Mouse (Mus musculus): Measurements from ENCODE around the gene Gzf1.

Gene Gzf1

DNA sequence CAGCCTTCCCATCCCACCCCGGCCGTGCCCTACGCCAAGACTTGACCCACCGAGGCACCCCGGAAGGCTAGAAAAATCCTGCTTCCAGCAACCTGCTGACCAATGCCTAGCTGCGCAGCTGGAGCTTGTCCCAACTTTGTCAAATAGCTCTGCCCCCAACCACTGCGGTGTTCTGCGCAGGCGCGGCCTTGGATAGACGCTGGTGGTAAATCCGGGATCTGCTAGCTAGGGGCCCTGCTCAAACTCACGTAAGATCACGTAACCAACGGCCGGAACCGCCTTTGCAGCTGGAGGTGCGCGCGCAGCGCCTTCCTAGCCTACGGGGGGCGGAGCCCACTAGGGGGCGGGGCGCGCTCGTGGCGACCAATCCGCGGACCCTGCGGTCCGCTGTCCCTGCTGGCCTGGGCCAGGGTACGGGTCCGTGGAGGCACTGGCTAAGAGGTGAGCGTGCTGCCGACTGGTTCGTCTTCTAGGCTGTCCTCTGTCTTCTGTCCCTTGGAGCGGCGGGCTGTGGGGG is at the start of gene Gzf1:
Gene Gzf1, plus strand, starts transcription at position 249 of the 517 bp plus-strand sequence.
- peak; percentile 98 for DNase-seq

DNA sequence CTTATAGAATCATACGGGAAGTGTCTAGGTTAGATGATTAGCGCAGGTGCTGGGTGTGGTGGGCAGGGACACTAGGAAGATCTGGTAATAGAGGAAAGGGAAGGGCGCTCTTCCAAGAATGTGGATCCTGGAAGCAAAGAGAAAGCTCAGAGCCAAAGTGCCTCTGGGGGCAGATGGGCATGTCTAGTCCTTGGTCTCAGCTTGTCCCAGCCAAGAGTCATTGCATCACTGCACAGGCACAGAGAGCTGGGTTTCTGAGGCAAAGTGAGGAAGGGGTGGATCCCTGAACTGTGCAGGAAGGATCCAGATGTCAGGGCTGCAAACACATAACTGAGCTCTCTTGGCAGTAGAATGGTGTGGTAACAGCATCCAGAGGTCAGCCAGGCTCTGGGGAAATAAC is 49.2 kb upstream of the Gzf1 start:
- no peak for DNase-seq

DNA sequence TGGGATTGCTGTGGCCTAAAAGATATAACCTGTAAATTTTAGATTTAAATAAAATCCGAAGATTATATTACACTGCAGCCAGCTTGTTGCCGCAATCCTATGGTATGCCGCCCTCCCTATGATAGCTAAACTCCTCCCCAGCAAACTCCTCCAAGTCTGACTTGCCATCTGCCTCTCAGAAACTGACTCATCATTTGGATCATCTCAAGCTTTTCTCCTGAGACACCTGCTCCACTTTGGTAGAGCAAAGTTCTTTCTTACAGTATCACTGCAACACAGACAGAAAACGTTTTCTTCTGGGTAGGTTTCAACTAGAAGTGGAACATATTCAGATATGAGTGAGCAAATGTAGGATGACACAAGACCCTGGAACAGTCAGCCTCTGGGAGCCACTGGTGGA is 46.4 kb upstream of the Gzf1 start:
- no peak for DNase-seq

DNA sequence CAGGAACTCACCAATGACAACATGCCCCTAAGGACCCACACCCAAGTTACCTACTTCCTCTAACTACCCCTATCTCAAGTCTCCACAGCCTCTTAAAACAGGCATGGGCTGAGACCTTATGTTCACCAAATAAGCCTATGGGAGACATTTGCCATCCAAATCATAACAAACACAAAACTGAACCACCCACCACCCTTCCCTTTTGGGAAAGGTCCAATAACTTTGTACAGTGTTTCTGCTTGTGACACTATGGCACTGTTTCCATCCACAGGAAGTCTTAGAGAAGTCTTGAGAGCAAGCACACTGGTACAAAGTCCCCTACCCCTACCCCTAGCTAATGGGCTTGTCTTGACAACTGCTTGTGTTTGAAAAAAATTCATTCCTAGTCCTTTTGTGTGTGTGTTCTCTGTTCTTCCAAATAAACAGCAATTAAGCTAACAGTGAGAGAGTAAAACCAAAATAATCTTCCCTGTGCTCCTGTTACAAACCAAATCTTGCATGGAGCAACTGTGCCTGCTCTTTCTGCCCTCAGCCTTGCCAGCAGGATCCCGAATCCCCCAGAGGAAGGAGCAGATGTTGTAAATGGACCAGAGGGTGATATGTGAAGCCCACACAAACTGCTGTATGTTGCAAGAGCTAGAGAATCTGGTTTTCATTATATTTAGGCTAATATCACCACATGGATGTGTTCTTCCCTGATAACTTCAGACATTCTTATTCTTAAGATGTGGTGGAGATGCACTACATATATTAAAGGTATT is 38.0 kb upstream of the Gzf1 start:
- no peak for DNase-seq

DNA sequence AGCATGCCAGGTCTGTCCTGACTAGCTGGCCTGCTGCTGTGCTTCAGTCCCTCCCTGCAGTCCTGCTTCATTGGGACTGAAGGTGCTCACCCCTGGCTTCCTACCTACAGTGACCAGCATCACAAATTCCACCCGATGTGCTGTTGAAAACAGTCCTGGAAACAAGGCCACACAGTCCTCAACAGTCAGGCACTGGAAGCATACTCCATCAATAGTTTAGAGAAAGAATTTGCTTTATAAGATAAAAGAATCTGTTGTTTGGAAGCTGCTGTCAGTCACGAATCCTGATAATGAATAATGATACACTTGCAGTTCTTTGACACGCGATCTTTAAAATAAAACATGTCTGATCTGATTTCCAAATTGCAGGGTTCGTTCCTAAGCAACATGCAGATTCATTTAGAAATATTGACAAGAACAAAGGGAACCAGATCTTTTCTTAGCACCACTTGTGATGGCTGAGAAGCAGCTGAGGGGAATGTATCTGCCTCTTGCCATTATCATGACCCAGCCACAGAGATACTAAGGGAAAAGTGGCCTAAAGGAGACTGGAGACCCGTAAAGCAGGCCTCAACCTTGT is 36.3 kb upstream of the Gzf1 start:
- no peak for DNase-seq

DNA sequence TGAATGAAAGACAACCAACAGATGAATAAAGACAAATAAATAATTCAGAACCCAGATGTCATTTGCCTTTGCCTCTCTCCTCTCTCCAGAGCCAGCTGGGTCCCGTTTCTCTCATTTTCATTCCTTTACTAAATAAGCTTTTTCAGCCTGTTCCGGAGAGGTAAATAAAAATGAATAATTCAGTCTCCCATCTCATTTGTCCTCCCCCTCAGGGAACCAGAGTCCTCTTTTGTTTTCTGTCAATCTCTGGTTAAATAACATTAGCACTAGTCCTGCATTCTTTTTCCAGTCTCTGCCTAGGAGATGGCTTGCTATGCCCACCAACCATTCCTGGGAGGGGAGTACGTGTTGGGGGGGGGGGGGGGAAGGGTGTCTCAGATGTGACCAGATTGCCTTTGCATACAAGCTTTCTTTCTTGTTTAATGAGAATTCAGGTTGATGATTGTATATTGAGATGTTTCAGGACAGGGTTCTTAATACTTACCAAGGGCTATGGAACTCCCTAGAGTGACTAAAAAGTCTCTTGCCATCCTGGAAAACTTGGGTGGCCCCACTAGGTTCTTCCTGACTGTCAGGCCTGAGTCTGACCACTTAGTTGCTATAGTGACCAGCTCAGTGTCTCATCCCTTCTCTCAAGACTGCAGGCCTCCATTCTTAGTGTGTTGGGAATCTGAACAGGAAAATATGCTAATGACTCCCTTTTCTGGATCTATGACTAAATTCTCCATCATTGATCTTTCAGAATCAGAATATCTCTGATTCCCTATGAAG is 30.1 kb upstream of the Gzf1 start:
- no peak for DNase-seq

DNA sequence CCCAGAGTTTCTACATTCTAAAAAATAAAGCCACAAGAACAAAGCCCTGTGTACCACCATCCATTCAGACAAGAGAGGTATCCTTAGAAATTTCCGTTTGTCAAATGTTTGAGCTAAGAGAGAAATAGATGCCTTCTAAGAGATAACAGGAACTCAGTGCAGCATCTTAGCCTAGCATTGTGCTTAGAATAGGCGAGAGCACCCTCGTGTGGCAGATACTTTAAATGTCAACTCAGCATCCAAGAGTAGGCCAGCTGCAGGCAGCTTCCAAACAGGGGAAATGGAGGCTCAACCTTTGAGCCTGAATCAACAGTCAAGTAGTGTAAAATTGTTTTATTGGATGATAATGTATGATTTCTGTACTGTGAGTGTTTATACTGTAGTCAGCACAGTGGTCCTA is 25.9 kb upstream of the Gzf1 start:
- DNase-seq: no peak

DNA sequence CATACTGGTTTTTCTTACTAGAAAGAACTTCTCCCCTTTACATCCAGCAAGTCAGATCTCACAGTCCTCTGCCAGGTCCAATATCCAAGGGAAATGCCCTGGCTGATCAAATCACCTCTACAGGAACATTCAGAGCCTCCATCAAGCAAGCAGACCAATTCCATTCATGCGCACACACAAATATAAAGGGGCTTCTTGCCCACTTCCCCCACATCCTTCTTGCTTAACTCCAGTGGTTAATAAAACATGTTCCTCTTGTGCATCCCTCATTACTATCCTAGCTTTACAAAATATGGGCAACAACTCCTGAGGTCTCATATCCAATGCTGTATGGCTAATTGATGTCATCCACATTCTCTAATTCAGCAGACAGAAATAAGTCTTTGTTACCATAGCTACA is 17.4 kb upstream of the Gzf1 start:
- no peak for DNase-seq

DNA sequence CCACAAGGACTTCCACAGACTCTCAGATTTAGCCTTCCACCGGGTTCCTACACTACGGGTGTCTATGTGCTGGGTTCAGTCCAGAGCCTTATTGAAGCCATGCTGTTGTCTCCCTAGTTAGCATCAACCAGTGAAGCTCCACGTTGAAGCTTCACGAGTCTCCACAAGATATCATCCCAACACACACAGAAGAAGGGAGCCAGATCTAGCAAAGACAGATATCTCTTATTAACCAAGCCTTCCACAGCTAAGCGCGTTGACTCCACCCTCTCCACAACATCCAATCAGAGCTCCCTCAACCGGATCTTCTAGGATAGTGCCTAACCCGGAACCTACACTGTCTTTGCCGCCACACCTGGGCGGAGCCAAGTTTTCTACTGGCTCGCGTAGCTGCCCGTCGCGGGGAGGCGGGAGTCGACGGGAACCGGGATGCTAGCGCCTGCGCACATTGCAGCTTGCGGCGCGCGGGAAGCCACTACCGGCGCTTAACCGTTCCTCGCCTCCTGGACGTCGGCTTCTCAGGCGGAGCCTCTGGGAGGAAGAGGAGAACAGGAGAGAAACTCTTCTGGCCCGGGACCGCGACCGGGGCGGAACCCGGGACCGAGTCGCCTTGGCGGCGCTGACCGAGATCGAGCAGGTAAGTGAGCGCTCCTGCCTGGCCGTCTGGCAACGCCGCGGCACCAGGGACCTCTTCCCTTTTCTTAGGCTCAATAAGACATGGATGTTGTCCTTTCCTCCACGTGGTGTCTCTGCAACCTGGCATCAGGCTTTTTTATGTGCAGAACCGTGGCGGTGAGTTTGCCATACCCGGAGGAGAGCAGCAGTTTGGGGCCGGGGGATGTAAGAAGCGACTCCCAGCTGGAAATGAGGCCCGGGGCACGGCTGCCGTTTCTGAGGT is 8.4 kb upstream of the Gzf1 start, which contains the start of gene Nxt1:
Gene Nxt1, plus strand, starts transcription at position 403 of the 898 bp plus-strand sequence.
- peak; percentile 99 for DNase-seq

DNA sequence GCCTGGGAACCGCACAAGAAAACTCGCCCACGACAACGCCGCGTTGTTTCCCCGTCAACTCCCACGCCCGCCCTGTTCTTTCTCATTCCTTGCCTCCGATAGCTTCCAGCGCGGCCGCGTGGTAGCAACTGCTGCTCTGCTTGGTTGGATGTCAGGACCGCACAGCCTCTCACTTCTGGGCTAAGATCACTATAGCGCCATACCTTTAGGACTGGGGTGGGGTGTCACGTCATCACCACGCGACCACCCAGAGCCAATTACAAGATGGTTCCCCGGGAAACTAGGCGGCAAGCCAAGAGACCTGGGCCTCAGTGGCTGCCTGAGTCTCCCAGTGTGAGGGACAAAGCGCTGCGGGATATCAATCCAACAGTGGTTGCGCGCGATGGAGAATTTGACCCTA is 3.0 kb upstream of the Gzf1 start:
- DNase-seq: peak; percentile 34

DNA sequence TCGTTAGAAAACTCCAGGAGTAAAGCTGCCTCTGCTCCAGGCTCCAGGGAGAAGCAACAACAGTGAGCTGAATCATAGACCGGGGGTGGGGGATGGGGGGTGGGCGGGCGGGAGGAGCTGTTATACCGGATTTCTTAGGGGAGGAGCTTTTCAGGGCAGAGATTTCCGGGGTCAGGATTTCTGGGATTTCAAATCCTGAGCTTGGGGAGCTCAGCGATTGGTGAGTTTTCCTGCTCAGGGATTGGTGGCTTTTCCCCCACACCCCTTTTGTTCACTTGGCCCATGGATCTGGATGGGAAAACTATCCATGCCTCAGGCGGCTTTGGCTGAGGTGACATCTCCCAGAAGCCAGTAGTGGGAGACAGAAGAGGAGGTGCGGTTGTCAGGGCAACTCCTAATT is 1.5 kb upstream of the Gzf1 start:
- no peak for DNase-seq

DNA sequence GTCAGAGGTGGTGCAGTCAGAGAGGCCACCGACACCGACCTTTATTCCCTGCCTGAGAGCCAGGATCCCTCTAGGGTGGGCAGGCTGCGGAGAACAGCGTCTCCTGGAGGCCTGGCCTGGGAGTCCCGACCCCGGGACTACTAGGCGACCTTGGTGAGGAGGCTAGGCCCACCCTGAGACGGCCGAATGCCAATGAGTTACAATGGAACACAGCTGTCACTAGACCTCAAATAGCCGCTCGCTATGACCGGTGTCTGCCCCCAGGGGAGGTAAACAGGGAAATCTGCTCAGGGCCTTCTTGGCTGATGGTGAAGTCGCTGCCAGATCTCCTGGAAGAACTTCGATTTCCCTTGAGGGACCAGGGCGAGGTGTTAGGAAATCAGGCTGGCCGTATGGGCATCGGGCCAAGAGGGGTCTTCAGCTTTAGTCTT is 653 bp downstream of the Gzf1 start:
- no peak for DNase-seq

DNA sequence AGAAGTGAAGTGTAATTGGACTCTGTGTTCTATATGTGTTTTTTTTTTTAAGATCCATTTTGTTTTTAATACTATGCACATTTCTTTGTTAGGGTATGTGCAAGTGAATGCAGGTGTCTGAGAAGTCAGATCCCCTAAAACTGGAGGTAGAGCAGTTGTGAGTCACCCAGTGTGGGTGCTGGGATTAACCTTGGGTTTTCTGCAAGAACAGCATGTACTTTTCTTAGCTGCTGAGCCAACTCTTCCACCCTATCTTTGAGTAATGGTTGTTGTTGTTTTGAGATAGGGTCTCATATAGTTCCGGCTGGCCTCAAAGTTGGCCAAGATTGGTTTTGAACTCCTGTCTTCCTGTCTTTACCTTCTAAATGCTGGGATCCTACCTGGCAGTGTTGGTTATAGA is 2.2 kb downstream of the Gzf1 start:
- DNase-seq: no peak

DNA sequence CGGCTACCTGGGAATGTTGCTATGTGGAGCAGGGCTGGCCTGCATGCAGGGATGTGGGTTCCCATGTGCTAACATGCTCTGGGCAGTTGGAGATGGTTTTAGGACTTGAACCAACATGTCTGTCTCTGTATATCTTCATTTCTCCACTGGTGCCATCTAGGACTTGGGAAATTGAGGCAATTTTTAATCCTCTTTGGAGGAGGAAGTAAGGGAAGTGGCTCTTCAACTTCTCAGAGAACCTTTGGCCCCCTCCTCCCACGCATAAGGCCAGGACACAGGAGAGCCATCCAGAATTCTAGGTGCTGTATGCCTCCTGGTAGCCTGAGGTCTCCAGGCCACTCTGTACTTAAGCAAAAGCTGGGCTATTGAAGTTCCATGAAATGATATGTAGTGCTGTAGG is 4.1 kb downstream of the Gzf1 start:
- no peak for DNase-seq

DNA sequence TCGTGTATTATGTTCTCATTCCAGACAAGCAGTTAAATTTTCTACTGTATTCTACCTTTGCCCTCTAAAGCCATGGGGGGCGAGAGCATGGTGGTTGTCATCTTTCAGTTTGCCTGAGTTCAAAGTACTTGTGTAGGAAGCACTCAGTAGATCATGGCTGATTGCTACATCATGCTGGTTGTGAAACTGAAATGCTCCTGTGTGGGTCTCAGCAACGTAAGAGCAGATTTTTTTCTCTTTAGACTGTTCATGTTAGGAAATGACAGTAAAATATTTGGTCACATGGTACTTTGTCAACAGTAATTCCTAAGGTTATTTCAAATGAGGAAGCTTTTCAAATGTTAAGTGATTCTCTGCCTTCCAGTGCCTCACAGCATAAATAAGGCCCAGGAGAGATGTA is 4.9 kb downstream of the Gzf1 start:
- no peak for DNase-seq

DNA sequence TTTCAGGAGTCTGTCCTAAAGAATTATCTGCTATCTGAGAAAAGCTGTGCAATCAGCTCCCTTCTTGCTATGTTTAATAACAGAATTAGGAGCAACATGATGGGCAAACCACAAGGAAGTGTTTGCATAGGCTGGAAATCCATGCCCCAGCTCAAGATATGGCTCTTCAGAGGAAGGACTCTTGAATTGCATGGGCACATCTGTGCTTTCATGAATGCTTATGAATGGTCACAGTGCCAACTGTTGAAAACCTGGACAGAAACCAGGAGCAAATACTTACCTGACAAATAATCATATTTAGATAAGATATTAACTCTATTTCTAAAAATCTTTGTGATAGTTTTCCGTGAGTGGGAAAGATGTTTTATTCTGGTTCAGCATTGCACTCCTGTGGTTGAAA is 6.0 kb downstream of the Gzf1 start:
- no peak for DNase-seq

DNA sequence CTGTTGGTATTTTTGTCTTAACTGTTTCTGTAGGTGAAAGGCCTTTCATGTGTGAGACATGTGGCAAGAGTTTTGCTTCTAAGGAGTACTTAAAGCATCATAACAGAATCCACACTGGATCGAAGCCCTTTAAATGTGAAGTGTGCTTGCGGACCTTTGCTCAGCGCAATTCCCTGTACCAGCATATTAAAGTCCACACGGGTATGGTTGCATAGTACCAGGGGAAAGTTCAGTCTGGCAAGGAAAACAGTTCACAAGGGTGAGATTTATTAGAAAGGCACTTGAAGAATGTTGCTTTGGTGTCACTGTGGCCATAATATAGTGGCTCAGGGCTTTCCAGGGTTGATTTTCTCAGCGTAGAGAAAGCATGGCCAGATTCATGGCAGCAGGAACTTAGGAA is 7.1 kb downstream of the Gzf1 start:
- DNase-seq: no peak

DNA sequence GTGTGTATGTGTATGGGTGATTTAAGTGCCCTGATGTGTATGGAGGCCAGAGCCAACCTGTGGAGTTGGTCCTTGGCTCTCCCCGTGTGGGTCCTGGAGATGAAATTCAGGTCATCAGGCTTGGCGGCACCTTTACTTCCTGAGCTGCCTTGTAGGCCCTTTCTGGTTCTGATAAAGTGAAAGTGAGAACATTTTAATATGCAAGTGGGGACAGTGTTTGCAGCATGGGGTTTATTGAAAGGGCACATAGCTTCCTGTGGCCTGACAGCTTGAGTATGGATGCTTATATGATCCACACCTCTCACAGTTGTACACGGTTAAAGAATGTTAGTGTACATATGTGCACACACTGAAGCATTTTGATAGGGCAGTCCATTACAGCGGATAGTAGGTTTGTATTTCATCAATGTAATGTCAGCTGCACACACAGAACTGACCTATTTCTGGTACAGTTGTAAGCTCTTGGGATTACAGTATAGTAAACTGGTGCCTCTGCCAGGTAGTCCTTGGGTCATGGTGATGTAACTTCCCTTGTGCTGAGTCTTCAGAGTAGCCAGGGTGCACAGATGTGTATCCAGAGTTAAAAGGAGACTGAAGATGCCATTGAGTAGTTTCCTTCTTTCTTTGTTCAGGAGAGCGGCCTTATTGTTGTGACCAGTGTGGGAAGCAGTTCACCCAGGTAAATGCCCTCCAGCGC is 8.8 kb downstream of the Gzf1 start:
- no peak for DNase-seq

DNA sequence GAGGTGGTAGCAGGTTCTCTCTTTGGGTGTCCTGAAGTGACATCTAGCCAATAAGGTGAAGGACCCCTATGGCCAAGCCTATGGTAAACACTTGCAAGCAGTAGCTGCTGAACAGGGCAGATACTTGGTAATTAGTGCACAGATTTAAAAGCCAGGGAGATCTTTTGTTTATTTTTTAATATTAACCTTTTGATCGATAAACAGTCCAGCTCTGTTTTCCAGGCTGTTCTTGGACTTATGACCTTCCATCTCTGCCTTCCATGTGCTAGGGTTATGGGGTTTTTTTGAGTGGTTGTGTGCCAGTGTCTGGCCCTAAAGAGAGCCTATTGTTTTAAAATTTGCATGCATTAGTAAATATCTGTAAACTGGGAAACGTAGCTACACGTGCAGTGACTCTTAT is 9.5 kb downstream of the Gzf1 start:
- no peak for DNase-seq

DNA sequence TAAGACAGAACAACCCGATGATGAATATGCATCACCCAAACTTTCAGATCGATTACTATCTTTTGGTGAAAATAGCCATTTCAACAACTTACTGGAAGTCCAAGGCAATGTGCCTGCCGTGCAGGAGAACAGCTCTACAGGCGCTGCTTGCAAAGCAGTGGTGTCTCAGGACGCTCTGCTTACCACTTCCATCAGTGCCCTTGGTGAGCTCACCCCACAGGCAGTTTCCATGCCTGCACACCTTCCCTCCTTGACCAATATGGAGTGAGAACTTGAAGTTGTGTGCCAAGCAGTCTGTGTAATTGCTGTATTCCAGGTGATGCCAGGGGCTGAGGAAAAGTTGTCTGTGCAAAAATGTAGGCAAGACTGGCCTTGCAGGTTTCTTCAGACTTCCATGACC is 10.0 kb downstream of the Gzf1 start:
- DNase-seq: no peak

DNA sequence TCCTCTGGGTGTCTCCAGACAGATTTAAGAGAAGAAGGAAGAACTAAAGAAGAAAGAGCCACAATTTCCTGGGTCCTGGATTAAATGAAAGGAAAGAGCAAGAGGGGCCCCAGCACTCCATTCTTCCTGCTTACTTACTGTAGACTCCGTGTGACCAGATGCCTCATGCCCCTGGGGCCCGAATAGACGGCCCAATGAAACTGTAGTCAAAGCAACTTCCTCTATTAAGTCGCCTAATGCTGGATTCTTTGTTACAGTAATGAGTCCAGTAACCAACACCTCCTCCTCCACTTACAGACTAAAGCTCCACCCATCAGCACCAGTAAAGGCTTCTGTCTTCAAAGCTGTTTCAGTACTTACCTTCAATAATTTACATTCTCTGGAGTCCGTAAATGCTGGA is 17.7 kb downstream of the Gzf1 start:
- DNase-seq: no peak

Data from cerebellum, adult 8-10 months (tissue).